Mouse (Mus musculus): ENCODE measurements around the gene Coro2a. TPM values are rescaled to one million over a fixed set of nuclear protein-coding genes. Genes with fewer than 3 reads are reported as not detected.
"Not testable (repeated sequence)": the region's sequence is repeated elsewhere in the genome, so short reads cannot be mapped to it uniquely, and the experiment has no call there.

Coro2a gene
- polyA plus RNA-seq, 1 experiment from 2014 or later = 7.3 TPM

GRCm38 (mm10) chr4:46582024-46582423, 20.0 kb downstream of the Coro2a start:
- not testable (repeated sequence) for H3K4me2 ChIP-seq (replicated peaks); H3K9ac ChIP-seq; H3K4me1 ChIP-seq; H3K27ac ChIP-seq; H3K4me3 ChIP-seq; H3K36me3 ChIP-seq; ATAC-seq (ENCODE audit: insufficient number of reproducible peaks, insufficient read depth, low FRiP score, low TSS enrichment); H3K9me3 ChIP-seq; H3K27me3 ChIP-seq
- WGBS = 85% methylated on average over 9 of the region's 9 CpGs

- not testable (repeated sequence) for H3K9ac ChIP-seq; H3K36me3 ChIP-seq; H3K9me3 ChIP-seq; H3K27ac ChIP-seq; H3K4me2 ChIP-seq (replicated peaks); H3K4me3 ChIP-seq; ATAC-seq (ENCODE audit: insufficient number of reproducible peaks, insufficient read depth, low FRiP score, low TSS enrichment); H3K4me1 ChIP-seq; H3K27me3 ChIP-seq
- WGBS = 93% methylated on average over 22 of the region's 22 CpGs
Measured at GRCm38 (mm10) chr4:46581577-46581976, 20.4 kb downstream of the Coro2a start.

GRCm38 (mm10) chr4:46580799-46581243, 21.2 kb downstream of the Coro2a start:
- H3K36me3 ChIP-seq; H3K4me1 ChIP-seq; H3K9me3 ChIP-seq; H3K4me2 ChIP-seq (replicated peaks); H3K27ac ChIP-seq; ATAC-seq (ENCODE audit: insufficient number of reproducible peaks, insufficient read depth, low FRiP score, low TSS enrichment); H3K4me3 ChIP-seq; H3K27me3 ChIP-seq; H3K9ac ChIP-seq: not testable (repeated sequence)
- 89% methylated on average over 15 of the region's 15 CpGs for WGBS

GRCm38 (mm10) chr4:46578796-46579346, 23.1 kb downstream of the Coro2a start:
- not testable (repeated sequence) for H3K27me3 ChIP-seq; H3K36me3 ChIP-seq; H3K9ac ChIP-seq; ATAC-seq (ENCODE audit: insufficient number of reproducible peaks, insufficient read depth, low FRiP score, low TSS enrichment); H3K27ac ChIP-seq; H3K4me1 ChIP-seq; H3K4me3 ChIP-seq; H3K4me2 ChIP-seq (replicated peaks); H3K9me3 ChIP-seq
- 90% methylated on average over 8 of the region's 8 CpGs for WGBS

- Histone ChIP-seq H3K27ac (no peak overlapping the region), H3K36me3 (no peaks in the 10 kb centered on the region), H3K27me3 (no peaks in the 10 kb centered on the region), H3K4me1 (peaks cover 6% of the 10 kb centered on the region; the same call in 1 of the 2 replicates), H3K4me2 (replicated peaks) (no peak overlapping the region), H3K4me3 (no peak overlapping the region), H3K9me3 (0 out of 2 replicates have a peak, but pooled peaks cover 3% of the 10 kb centered on the region), H3K9ac (no peak overlapping the region)
- 61% methylated on average over 1 of the region's 1 CpGs for WGBS
- no peak for ATAC-seq (ENCODE audit: insufficient number of reproducible peaks, insufficient read depth, low FRiP score, low TSS enrichment)
Measured at GRCm38 (mm10) chr4:46578228-46578627, 23.8 kb downstream of the Coro2a start.

- not testable (repeated sequence) for H3K9me3 ChIP-seq; H3K4me1 ChIP-seq; H3K36me3 ChIP-seq; H3K4me2 ChIP-seq (replicated peaks); H3K4me3 ChIP-seq; H3K9ac ChIP-seq; ATAC-seq (ENCODE audit: insufficient number of reproducible peaks, insufficient read depth, low FRiP score, low TSS enrichment); H3K27ac ChIP-seq; H3K27me3 ChIP-seq
- WGBS = 92% methylated on average over 6 of the region's 10 CpGs
Measured at GRCm38 (mm10) chr4:46575509-46576284, 26.3 kb downstream of the Coro2a start.

- peaks cover 6% of the 10 kb centered on the region; the same call in 1 of the 2 replicates for H3K4me1 ChIP-seq
- H3K4me2 ChIP-seq (replicated peaks) = no peak overlapping the region
- H3K9me3 ChIP-seq = no peaks in the 10 kb centered on the region
- H3K9ac ChIP-seq = no peak overlapping the region
- H3K4me3 ChIP-seq = no peak overlapping the region
- H3K27me3 ChIP-seq = no peaks in the 10 kb centered on the region
- WGBS = 70% methylated on average over 12 of the region's 12 CpGs
- no peak overlapping the region for H3K27ac ChIP-seq
- H3K36me3 ChIP-seq = no peaks in the 10 kb centered on the region
- ATAC-seq (ENCODE audit: insufficient number of reproducible peaks, insufficient read depth, low FRiP score, low TSS enrichment) = no peak
Measured at GRCm38 (mm10) chr4:46574841-46575240, 27.2 kb downstream of the Coro2a start.

- Histone ChIP-seq H3K4me1 (peaks cover 6% of the 10 kb centered on the region; the same call in 1 of the 2 replicates), H3K4me2 (replicated peaks) (no peak overlapping the region), H3K9ac (no peak overlapping the region), H3K4me3 (no peak overlapping the region), H3K27me3 (no peaks in the 10 kb centered on the region), H3K36me3 (no peaks in the 10 kb centered on the region), H3K9me3 (no peaks in the 10 kb centered on the region), H3K27ac (no peak overlapping the region)
- ATAC-seq (ENCODE audit: insufficient number of reproducible peaks, insufficient read depth, low FRiP score, low TSS enrichment) = no peak
- 47% methylated on average over 9 of the region's 9 CpGs for WGBS
Measured at GRCm38 (mm10) chr4:46574024-46574753, 27.8 kb downstream of the Coro2a start.

GRCm38 (mm10) chr4:46572616-46573015, 29.4 kb downstream of the Coro2a start:
- ATAC-seq (ENCODE audit: insufficient number of reproducible peaks, insufficient read depth, low FRiP score, low TSS enrichment) = no peak
- H3K36me3 ChIP-seq = no peaks in the 10 kb centered on the region
- no peak overlapping the region for H3K27ac ChIP-seq
- H3K4me1 ChIP-seq = peaks cover 6% of the 10 kb centered on the region; the same call in 1 of the 2 replicates
- H3K9me3 ChIP-seq = no peaks in the 10 kb centered on the region
- no peaks in the 10 kb centered on the region for H3K27me3 ChIP-seq
- no peak overlapping the region for H3K9ac ChIP-seq
- no peak overlapping the region for H3K4me2 ChIP-seq (replicated peaks)
- no peak overlapping the region for H3K4me3 ChIP-seq
- 77% methylated on average over 4 of the region's 4 CpGs for WGBS

- Histone ChIP-seq H3K9ac (no peak overlapping the region), H3K27me3 (no peaks in the 10 kb centered on the region), H3K4me1 (peaks cover 6% of the 10 kb centered on the region; the same call in 1 of the 2 replicates), H3K27ac (no peak overlapping the region), H3K4me2 (replicated peaks) (no peak overlapping the region), H3K9me3 (no peaks in the 10 kb centered on the region), H3K36me3 (no peaks in the 10 kb centered on the region), H3K4me3 (no peak overlapping the region)
- no peak for ATAC-seq (ENCODE audit: insufficient number of reproducible peaks, insufficient read depth, low FRiP score, low TSS enrichment)
- WGBS = 87% methylated on average over 9 of the region's 9 CpGs
Measured at GRCm38 (mm10) chr4:46571744-46572143, 30.3 kb downstream of the Coro2a start.

GRCm38 (mm10) chr4:46569671-46570070, 32.3 kb downstream of the Coro2a start:
- Histone ChIP-seq H3K4me1 (peaks cover 3% of the 10 kb centered on the region; the same call in 1 of the 2 replicates), H3K4me3 (no peak overlapping the region), H3K9ac (no peak overlapping the region), H3K36me3 (no peaks in the 10 kb centered on the region), H3K27ac (no peak overlapping the region), H3K27me3 (no peaks in the 10 kb centered on the region), H3K9me3 (no peaks in the 10 kb centered on the region), H3K4me2 (replicated peaks) (no peak overlapping the region)
- ATAC-seq (ENCODE audit: insufficient number of reproducible peaks, insufficient read depth, low FRiP score, low TSS enrichment) = no peak
- WGBS = 40% methylated on average over 5 of the region's 5 CpGs

GRCm38 (mm10) chr4:46568169-46568568, 33.8 kb downstream of the Coro2a start:
- no peaks in the 10 kb centered on the region for H3K9me3 ChIP-seq

More at GRCm38 (mm10) chr4:46568169-46568568, 33.8 kb downstream of the Coro2a start:
- no peak for ATAC-seq (ENCODE audit: insufficient number of reproducible peaks, insufficient read depth, low FRiP score, low TSS enrichment)
- Histone ChIP-seq H3K27me3 (no peaks in the 10 kb centered on the region), H3K36me3 (no peaks in the 10 kb centered on the region), H3K9ac (no peak overlapping the region), H3K4me3 (no peak overlapping the region), H3K4me2 (replicated peaks) (no peak overlapping the region), H3K27ac (no peak overlapping the region), H3K4me1 (no peaks in the 10 kb centered on the region)
- 91% methylated on average over 8 of the region's 8 CpGs for WGBS
